Mouse (Mus musculus): ENCODE data around the gene Megf8. TPM values are rescaled to one million over a fixed set of nuclear protein-coding genes. Genes with fewer than 3 reads are reported as not detected.

Gene Megf8
- polyA plus RNA-seq, 1 experiment from 2014 or later = 11.4 TPM

Other genes starting within 250 kb of the Megf8 start
- 7.0 and 8.8 TPM in 2 replicates for gene Grik5, start 244.8 kb upstream of the Megf8 start, polyA plus RNA-seq (2014; fragmentation: Nextera tagmentation; extraction: Ambion mirVana)
- gene Zfp574, start 244.6 kb upstream of the Megf8 start, polyA plus RNA-seq (2014; fragmentation: Nextera tagmentation; extraction: Ambion mirVana) = 21.9 and 24.8 TPM in 2 replicates
- 2.1 and 2.2 TPM in 2 replicates for gene Pou2f2, start 137.4 kb upstream of the Megf8 start, polyA plus RNA-seq (2014; fragmentation: Nextera tagmentation; extraction: Ambion mirVana)
- gene Dedd2, start 96.5 kb upstream of the Megf8 start, polyA plus RNA-seq (2014; fragmentation: Nextera tagmentation; extraction: Ambion mirVana) = 8.0 and 9.0 TPM in 2 replicates
- gene Zfp526, start 95.7 kb upstream of the Megf8 start, polyA plus RNA-seq (2014; fragmentation: Nextera tagmentation; extraction: Ambion mirVana) = 3.9 and 4.2 TPM in 2 replicates
- gene Gsk3a, start 79.3 kb upstream of the Megf8 start, polyA plus RNA-seq (2014; fragmentation: Nextera tagmentation; extraction: Ambion mirVana) = 13.2 and 13.6 TPM in 2 replicates
- gene Erf, start 66.4 kb upstream of the Megf8 start, polyA plus RNA-seq (2014; fragmentation: Nextera tagmentation; extraction: Ambion mirVana) = 19.9 and 22.0 TPM in 2 replicates
- gene Cic, start 49.5 kb upstream of the Megf8 start, polyA plus RNA-seq (2014; fragmentation: Nextera tagmentation; extraction: Ambion mirVana) = 38.0 and 38.5 TPM in 2 replicates
- gene Pafah1b3, start 19.2 kb upstream of the Megf8 start, polyA plus RNA-seq (2014; fragmentation: Nextera tagmentation; extraction: Ambion mirVana) = 198 and 203 TPM in 2 replicates
- 0.62 and 0.71 TPM in 2 replicates for gene Prr19, start 15.8 kb upstream of the Megf8 start, polyA plus RNA-seq (2014; fragmentation: Nextera tagmentation; extraction: Ambion mirVana)
- gene Tmem145, start 11.1 kb upstream of the Megf8 start, polyA plus RNA-seq (2014; fragmentation: Nextera tagmentation; extraction: Ambion mirVana) = 1.5 and 1.6 TPM in 2 replicates
- gene Cnfn, start 52.6 kb downstream of the Megf8 start, polyA plus RNA-seq (2014; fragmentation: Nextera tagmentation; extraction: Ambion mirVana) = not detected in 2 replicates
- 3.6 and 4.9 TPM in 2 replicates for gene Lipe, start 81.5 kb downstream of the Megf8 start, polyA plus RNA-seq (2014; fragmentation: Nextera tagmentation; extraction: Ambion mirVana)
- gene Cxcl17, start 95.7 kb downstream of the Megf8 start, polyA plus RNA-seq (2014; fragmentation: Nextera tagmentation; extraction: Ambion mirVana) = 0.42 TPM in 1 of 2 replicates, not detected in the other
- 12.0 and 13.1 TPM in 2 replicates for gene Ceacam1, start 160.4 kb downstream of the Megf8 start, polyA plus RNA-seq (2014; fragmentation: Nextera tagmentation; extraction: Ambion mirVana)
- 0.08 TPM in 1 of 2 replicates, not detected in the other for gene Ceacam2, start 222.7 kb downstream of the Megf8 start, polyA plus RNA-seq (2014; fragmentation: Nextera tagmentation; extraction: Ambion mirVana)

All from intestine, embryonic 14.5 days (tissue).